8 mouse cellular contexts compared by ENCODE assay signal in the genomic region with DNA sequence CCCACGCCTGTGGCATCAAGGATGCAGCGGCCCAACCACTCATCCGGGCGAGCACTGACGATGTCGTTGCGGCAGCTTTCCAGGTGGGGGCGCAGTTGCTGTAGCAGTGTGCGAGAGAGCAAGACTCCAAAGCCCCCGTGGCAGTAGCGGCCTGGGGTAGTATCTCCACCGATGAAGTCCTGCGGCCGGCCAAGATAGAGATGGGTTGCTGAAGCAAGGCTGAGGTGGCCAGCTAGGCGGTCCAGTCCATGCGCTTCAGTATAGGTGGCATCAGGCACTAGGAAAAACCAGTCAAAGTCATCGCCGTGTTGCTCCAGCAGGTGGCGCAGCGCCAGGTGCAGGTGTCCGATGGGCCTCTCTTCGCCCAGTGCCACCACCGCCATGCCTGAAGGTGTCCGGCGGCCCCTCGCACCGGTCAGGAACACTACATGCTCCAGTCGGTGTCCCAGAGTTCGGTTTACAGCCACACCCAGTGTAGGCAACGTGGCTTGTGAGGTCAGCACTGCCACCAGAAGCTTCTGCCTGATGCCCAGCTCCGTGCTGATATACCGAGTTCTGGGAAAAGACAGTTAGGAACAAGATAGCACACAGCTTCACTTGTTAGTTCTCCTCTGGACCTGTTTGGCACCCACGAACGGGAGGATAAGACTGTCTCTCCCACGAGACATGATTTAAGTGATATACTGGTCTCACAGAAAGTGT. TPM values are rescaled to one million over a fixed set of nuclear protein-coding genes. Genes with fewer than 3 reads are reported as not detected.
A peak's percentile ranks its signal among the peaks of the same experiment; 100 is the strongest.
DNase-seq lines count a peak whose midpoint lies in the region; ATAC-seq and TF ChIP-seq lines count a peak whose summit lies in the region.

No protein-coding gene starts in this region.

- H3K9ac ChIP-seq in forebrain, postnatal 0 days = no peak overlapping the region; the same call in 1 of the 2 replicates
- H3K9ac ChIP-seq in hindbrain, embryonic 13.5 days = peak overlapping the region; percentile 94; the same call in 1 of the 2 replicates

- peak; percentile 88 for DNase-seq in MN1 (ENCODE audit: low spot score)
- peak; percentile 92 to 96 for DNase-seq in cerebellum, adult 18-20 months
- DNase-seq in forebrain, postnatal 0 days = peak; percentile 86
- DNase-seq in layer of hippocampus, postnatal 36 days = peak; percentile 79 to 86
- DNase-seq in lung, postnatal 4 days = peak; percentile 84 to 88
- DNase-seq in retina, postnatal 7 days (ENCODE audit: low read depth, low spot score) = peak; percentile 76
- peak; percentile 66 to 90 for DNase-seq in urinary bladder, adult 18-20 months (ENCODE audit: low spot score in 2 of 2)

- H3K36me3 ChIP-seq in forebrain, postnatal 0 days (ENCODE audit: insufficient read depth) = peaks cover 49% of the 10 kb centered on the region
- H3K36me3 ChIP-seq in hindbrain, embryonic 13.5 days = peaks cover 48% of the 10 kb centered on the region

- peak overlapping the region; percentile 82 for H3K4me2 ChIP-seq in forebrain, postnatal 0 days (ENCODE audit: low read depth)
- H3K4me2 ChIP-seq in hindbrain, embryonic 13.5 days = peak overlapping the region; percentile 86

- H3K27me3 ChIP-seq in forebrain, postnatal 0 days (ENCODE audit: insufficient read depth, low read length) = no peaks in the 10 kb centered on the region
- H3K27me3 ChIP-seq in hindbrain, embryonic 13.5 days = peaks cover 16% of the 10 kb centered on the region

- H3K4me3 ChIP-seq in forebrain, postnatal 0 days (ENCODE audit: low read depth, low read length) = peak overlapping the region; percentile 85
- peak overlapping the region; percentile 90 for H3K4me3 ChIP-seq in hindbrain, embryonic 13.5 days

- 11% methylated on average over 35 of the region's 35 CpGs for WGBS in forebrain, postnatal 0 days
- WGBS in hindbrain, embryonic 13.5 days = 12% methylated on average over 35 of the region's 35 CpGs

- peak; percentile 83 for TF ChIP-seq CTCF in forebrain, postnatal 0 days (IDR thresholded peaks at IDR 0.05; ENCODE audit: low read depth)

- no peaks in the 10 kb centered on the region for H3K9me3 ChIP-seq in forebrain, postnatal 0 days (ENCODE audit: low read length)
- no peaks in the 10 kb centered on the region for H3K9me3 ChIP-seq in hindbrain, embryonic 13.5 days

- peaks cover 26% of the 10 kb centered on the region for H3K4me1 ChIP-seq in forebrain, postnatal 0 days (ENCODE audit: insufficient read depth)
- peaks cover 57% of the 10 kb centered on the region for H3K4me1 ChIP-seq in hindbrain, embryonic 13.5 days (replicated peaks)

- H3K27ac ChIP-seq in forebrain, postnatal 0 days (ENCODE audit: low read depth, low read length) = no peak overlapping the region
- H3K27ac ChIP-seq in hindbrain, embryonic 13.5 days = no peak overlapping the region

- ATAC-seq in forebrain, postnatal 0 days = no peak
- no peak for ATAC-seq in hindbrain, embryonic 13.5 days (ENCODE audit: low FRiP score)

RNA-seq across cellular contexts. Expression of gene Chpf, which starts 1.7 kb away (rescaled TPM):
- 65.9 and 80.4 TPM in 2 replicates for total RNA-seq in forebrain, postnatal 0 days (2014; rRNA removed)
- 55.5 and 56.8 TPM in 2 replicates for polyA plus RNA-seq in forebrain, postnatal 0 days (2015; fragmentation: Nextera tagmentation; extraction: Ambion mirVana)
- 32.4 and 33.8 TPM in 2 replicates for polyA plus RNA-seq in hindbrain, embryonic 13.5 days (2015; fragmentation: Nextera tagmentation; extraction: Ambion mirVana)
- total RNA-seq in layer of hippocampus, postnatal 36 days (2021) = 10 to 100 TPM; 76.8 to 82.8 TPM

RNA-seq across cellular contexts. Expression of gene Tmem198, which starts 1.9 kb away (rescaled TPM):
- total RNA-seq in forebrain, postnatal 0 days (2014; rRNA removed) = 54.8 and 58.0 TPM in 2 replicates
- polyA plus RNA-seq in forebrain, postnatal 0 days (2015; fragmentation: Nextera tagmentation; extraction: Ambion mirVana) = 61.2 and 70.8 TPM in 2 replicates
- 43.7 and 45.0 TPM in 2 replicates for polyA plus RNA-seq in hindbrain, embryonic 13.5 days (2015; fragmentation: Nextera tagmentation; extraction: Ambion mirVana)
- 10 to 100 TPM; 68.8 to 71.4 TPM for total RNA-seq in layer of hippocampus, postnatal 36 days (2021)

RNA-seq across cellular contexts. Expression of gene Asic4, which starts 27.2 kb away (rescaled TPM):
- 21.2 and 21.4 TPM in 2 replicates for total RNA-seq in forebrain, postnatal 0 days (2014; rRNA removed)
- 6.3 and 7.7 TPM in 2 replicates for polyA plus RNA-seq in forebrain, postnatal 0 days (2015; fragmentation: Nextera tagmentation; extraction: Ambion mirVana)
- 25.9 and 29.3 TPM in 2 replicates for polyA plus RNA-seq in hindbrain, embryonic 13.5 days (2015; fragmentation: Nextera tagmentation; extraction: Ambion mirVana)
- 1 to 10 TPM; 6.5 to 7.4 TPM for total RNA-seq in layer of hippocampus, postnatal 36 days (2021)

RNA-seq across cellular contexts. Expression of gene Obsl1, which starts 28.8 kb away (rescaled TPM):
- 28.4 and 43.7 TPM in 2 replicates for total RNA-seq in forebrain, postnatal 0 days (2014; rRNA removed)
- polyA plus RNA-seq in forebrain, postnatal 0 days (2015; fragmentation: Nextera tagmentation; extraction: Ambion mirVana) = 18.7 and 22.9 TPM in 2 replicates
- 21.0 and 22.8 TPM in 2 replicates for polyA plus RNA-seq in hindbrain, embryonic 13.5 days (2015; fragmentation: Nextera tagmentation; extraction: Ambion mirVana)
- total RNA-seq in layer of hippocampus, postnatal 36 days (2021) = 10 to 100 TPM; 24.1 to 26.3 TPM

RNA-seq across cellular contexts. Expression of gene Inha, which starts 29.5 kb away (rescaled TPM):
- total RNA-seq in forebrain, postnatal 0 days (2014; rRNA removed) = 24.5 and 26.6 TPM in 2 replicates
- polyA plus RNA-seq in forebrain, postnatal 0 days (2015; fragmentation: Nextera tagmentation; extraction: Ambion mirVana) = 19.6 and 24.8 TPM in 2 replicates
- 11.5 and 11.7 TPM in 2 replicates for polyA plus RNA-seq in hindbrain, embryonic 13.5 days (2015; fragmentation: Nextera tagmentation; extraction: Ambion mirVana)
- 10 to 100 TPM; 16.4 to 16.6 TPM for total RNA-seq in layer of hippocampus, postnatal 36 days (2021)
